Mouse (Mus musculus): ENCODE measurements around the gene Zfp667. TPM values are rescaled to one million over a fixed set of nuclear protein-coding genes. Genes with fewer than 3 reads are reported as not detected.
"Not testable (repeated sequence)": the region's sequence is repeated elsewhere in the genome, so short reads cannot be mapped to it uniquely, and the experiment has no call there.

The Zfp667 gene
- polyA plus RNA-seq (2016; fragmentation: Nextera tagmentation; extraction: Ambion mirVana), result 6.3 and 6.6 TPM in 2 replicates

GRCm38 (mm10) chr7:6285842-6286705, at the start of gene Zfp667:
Gene Zfp667 (plus strand): TSS chr7:6286579.
- Histone ChIP-seq H3K4me3 (peak within 1 kb of the TSS; percentile 55), H3K4me1 (peaks cover 31% of the 10 kb centered on the region), H3K27ac (peak within 1 kb of the TSS; percentile 81), H3K27me3 (ENCODE audit: poor library complexity, severe bottlenecking) (no peaks in the 10 kb centered on the region), H3K36me3 (replicated peaks) (no peaks in the 10 kb centered on the region), H3K9me3 (no peaks in the 10 kb centered on the region)
- peak; percentile 96 for DNase-seq (ENCODE audit: extremely low spot score, low spot score)
- 4% methylated on average over 50 of the region's 50 CpGs for WGBS

GRCm38 (mm10) chr7:6239787-6240186, 46.6 kb upstream of the Zfp667 start:
- Histone ChIP-seq H3K27ac (no peak overlapping the region), H3K4me3 (no peak overlapping the region), H3K9me3 (peaks cover under 1% of the 10 kb centered on the region; the same call in 1 of the 2 replicates), H3K36me3 (replicated peaks) (no peaks in the 10 kb centered on the region), H3K4me1 (no peaks in the 10 kb centered on the region), H3K27me3 (ENCODE audit: poor library complexity, severe bottlenecking) (no peaks in the 10 kb centered on the region)
- 47% methylated on average over 11 of the region's 11 CpGs for WGBS
- no peak for DNase-seq (ENCODE audit: extremely low spot score, low spot score)

- DNase-seq (ENCODE audit: extremely low spot score, low spot score); H3K27me3 ChIP-seq (ENCODE audit: poor library complexity, severe bottlenecking); H3K27ac ChIP-seq; H3K9me3 ChIP-seq; H3K36me3 ChIP-seq (replicated peaks); H3K4me1 ChIP-seq; H3K4me3 ChIP-seq: not testable (repeated sequence)
- WGBS, result 19% methylated on average over 1 of the region's 1 CpGs
These were observed 45.4 kb upstream of the Zfp667 start for GRCm38 (mm10) chr7:6240841-6241425.

GRCm38 (mm10) chr7:6244361-6245292, 41.8 kb upstream of the Zfp667 start:
- no peak for DNase-seq (ENCODE audit: extremely low spot score, low spot score)
- H3K4me3 ChIP-seq, result no peak overlapping the region
- H3K27ac ChIP-seq, result no peak overlapping the region
- WGBS, result 62% methylated on average over 11 of the region's 11 CpGs
- H3K9me3 ChIP-seq, result no peaks in the 10 kb centered on the region; the same call in 1 of the 2 replicates
- no peaks in the 10 kb centered on the region for H3K4me1 ChIP-seq
- H3K27me3 ChIP-seq (ENCODE audit: poor library complexity, severe bottlenecking), result no peaks in the 10 kb centered on the region
- H3K36me3 ChIP-seq (replicated peaks), result no peaks in the 10 kb centered on the region

- Histone ChIP-seq H3K4me1 (no peaks in the 10 kb centered on the region), H3K36me3 (replicated peaks) (no peaks in the 10 kb centered on the region), H3K9me3 (peaks cover 22% of the 10 kb centered on the region; the same call in 1 of the 2 replicates), H3K27ac (no peak within 1 kb of the TSS), H3K27me3 (ENCODE audit: poor library complexity, severe bottlenecking) (no peaks in the 10 kb centered on the region), H3K4me3 (no peak within 1 kb of the TSS)
- 82% methylated on average over 6 of the region's 6 CpGs for WGBS
- DNase-seq (ENCODE audit: extremely low spot score, low spot score), result no peak
These were observed 34.0 kb upstream of the Zfp667 start, which contains the start of gene Epp13 for GRCm38 (mm10) chr7:6252410-6252809. Gene Epp13 (plus strand): TSS chr7:6252710.

GRCm38 (mm10) chr7:6254451-6254850, 31.9 kb upstream of the Zfp667 start:
- no peaks in the 10 kb centered on the region for H3K36me3 ChIP-seq (replicated peaks)
- WGBS, result 92% methylated on average over 5 of the region's 5 CpGs
- DNase-seq (ENCODE audit: extremely low spot score, low spot score), result no peak
- peaks cover 24% of the 10 kb centered on the region; the same call in 1 of the 2 replicates for H3K9me3 ChIP-seq
- H3K4me1 ChIP-seq, result no peaks in the 10 kb centered on the region
- H3K4me3 ChIP-seq, result no peak overlapping the region
- no peaks in the 10 kb centered on the region for H3K27me3 ChIP-seq (ENCODE audit: poor library complexity, severe bottlenecking)
- no peak overlapping the region for H3K27ac ChIP-seq

- Histone ChIP-seq H3K27ac (no peak overlapping the region), H3K27me3 (ENCODE audit: poor library complexity, severe bottlenecking) (no peaks in the 10 kb centered on the region), H3K36me3 (replicated peaks) (no peaks in the 10 kb centered on the region), H3K4me1 (no peaks in the 10 kb centered on the region), H3K9me3 (peaks cover 23% of the 10 kb centered on the region; the same call in 1 of the 2 replicates), H3K4me3 (no peak overlapping the region)
- DNase-seq (ENCODE audit: extremely low spot score, low spot score), result no peak
- 93% methylated on average over 4 of the region's 4 CpGs for WGBS
These were observed 29.0 kb upstream of the Zfp667 start for GRCm38 (mm10) chr7:6257386-6257785.

- Histone ChIP-seq H3K27ac (no peak overlapping the region), H3K27me3 (ENCODE audit: poor library complexity, severe bottlenecking) (no peaks in the 10 kb centered on the region), H3K36me3 (replicated peaks) (no peaks in the 10 kb centered on the region), H3K9me3 (peaks cover 11% of the 10 kb centered on the region; the same call in 1 of the 2 replicates), H3K4me3 (no peak overlapping the region), H3K4me1 (no peaks in the 10 kb centered on the region)
- no peak for DNase-seq (ENCODE audit: extremely low spot score, low spot score)
- 39% methylated on average over 16 of the region's 16 CpGs for WGBS
These were observed 27.9 kb upstream of the Zfp667 start for GRCm38 (mm10) chr7:6258232-6259220.

GRCm38 (mm10) chr7:6260004-6260403, 26.4 kb upstream of the Zfp667 start:
- not testable (repeated sequence) for H3K36me3 ChIP-seq (replicated peaks); H3K4me1 ChIP-seq; DNase-seq (ENCODE audit: extremely low spot score, low spot score); H3K4me3 ChIP-seq; H3K27me3 ChIP-seq (ENCODE audit: poor library complexity, severe bottlenecking); H3K9me3 ChIP-seq; H3K27ac ChIP-seq
- 47% methylated on average over 2 of the region's 2 CpGs for WGBS

- Histone ChIP-seq H3K36me3 (replicated peaks) (no peaks in the 10 kb centered on the region), H3K27ac (no peak overlapping the region), H3K4me3 (no peak overlapping the region), H3K4me1 (no peaks in the 10 kb centered on the region), H3K27me3 (ENCODE audit: poor library complexity, severe bottlenecking) (no peaks in the 10 kb centered on the region), H3K9me3 (peaks cover 19% of the 10 kb centered on the region; the same call in 1 of the 2 replicates)
- no peak for DNase-seq (ENCODE audit: extremely low spot score, low spot score)
- 83% methylated on average over 3 of the region's 3 CpGs for WGBS
These were observed 24.3 kb upstream of the Zfp667 start for GRCm38 (mm10) chr7:6262120-6262519.

- Histone ChIP-seq H3K4me3 (no peak overlapping the region), H3K9me3 (peaks cover 14% of the 10 kb centered on the region; the same call in 1 of the 2 replicates), H3K27ac (no peak overlapping the region), H3K36me3 (replicated peaks) (no peaks in the 10 kb centered on the region), H3K27me3 (ENCODE audit: poor library complexity, severe bottlenecking) (no peaks in the 10 kb centered on the region), H3K4me1 (no peaks in the 10 kb centered on the region)
- no peak for DNase-seq (ENCODE audit: extremely low spot score, low spot score)
- WGBS, result 87% methylated on average over 4 of the region's 4 CpGs
These were observed 23.4 kb upstream of the Zfp667 start for GRCm38 (mm10) chr7:6262984-6263383.

Data from forebrain, embryonic 10.5 days (tissue).